Mouse (Mus musculus) spleen, postnatal 14 days (tissue): Measurements from ENCODE around the gene Col6a5.
A peak's percentile ranks its signal among the peaks of the same experiment; 100 is the strongest.
"Not testable (repeated sequence)": the region's sequence is repeated elsewhere in the genome, so short reads cannot be mapped to it uniquely, and the experiment has no call there.

Experiments
- DNase-seq, 2 experiments: peaks; one replicate each; pipeline ENCODE4 v3.0.0; 2021 to 2022; ENCODE audit warnings: low spot score in 2 of 2

The Col6a5 gene

DNA sequence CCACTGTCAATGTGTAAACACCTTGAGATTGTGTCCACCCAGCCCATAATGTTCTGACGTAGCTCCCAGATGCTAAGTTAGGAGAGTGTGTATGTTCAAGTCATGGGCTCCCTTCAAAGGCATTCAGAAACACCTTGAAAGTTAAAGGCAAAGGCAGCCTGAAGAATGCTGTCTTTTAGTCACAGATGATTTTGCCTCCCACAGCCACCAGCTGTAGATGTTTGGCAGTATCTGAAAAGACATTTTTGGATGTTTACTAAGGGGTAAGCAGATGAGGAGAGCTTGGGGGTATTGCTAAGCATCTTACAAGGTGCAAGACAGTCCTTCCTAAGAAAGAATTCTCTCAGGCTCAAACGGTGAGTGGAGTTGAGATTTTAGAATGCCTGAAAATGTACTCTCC is 50.3 kb downstream of the Col6a5 start:
- DNase-seq, result no peak

DNA sequence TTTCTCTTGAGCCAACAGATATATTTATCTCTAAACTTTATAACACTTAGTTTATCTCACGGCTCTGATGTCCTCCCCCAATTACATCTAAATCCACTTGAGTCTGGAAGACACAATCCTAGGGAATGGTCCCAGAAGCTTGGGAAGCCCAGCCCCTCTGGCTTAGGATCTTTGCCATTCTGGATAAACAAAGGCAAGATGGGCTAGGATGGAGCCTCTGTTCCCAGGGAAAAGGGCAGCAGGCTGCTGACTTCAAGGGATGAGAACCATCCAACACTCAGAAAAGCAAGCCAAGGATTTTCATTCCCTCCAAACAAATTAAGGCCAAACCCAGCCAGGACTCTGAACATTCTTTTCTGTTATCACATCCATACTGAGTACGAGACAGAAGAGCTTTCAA is 51.1 kb downstream of the Col6a5 start:
- DNase-seq, result no peak

DNA sequence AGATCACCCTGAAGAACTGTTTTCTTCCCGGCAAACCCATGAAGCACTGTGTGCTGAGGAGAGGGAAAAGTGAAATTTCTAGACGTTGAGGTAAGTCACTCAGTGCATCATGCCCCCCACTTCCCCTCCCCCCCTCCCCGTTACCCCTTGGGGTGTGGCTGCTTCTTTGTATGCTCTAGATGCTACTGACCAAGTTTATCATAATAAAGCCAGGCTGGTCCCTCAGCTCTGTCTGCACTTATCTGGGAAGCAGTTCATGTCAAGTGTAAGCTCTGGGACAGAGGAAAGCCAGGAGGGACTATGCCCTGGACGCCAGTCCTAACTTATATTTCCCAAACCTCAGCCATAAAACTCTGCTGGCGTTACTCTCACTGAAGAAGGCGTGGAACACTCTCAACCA is 53.0 kb downstream of the Col6a5 start:
- no peak for DNase-seq

DNA sequence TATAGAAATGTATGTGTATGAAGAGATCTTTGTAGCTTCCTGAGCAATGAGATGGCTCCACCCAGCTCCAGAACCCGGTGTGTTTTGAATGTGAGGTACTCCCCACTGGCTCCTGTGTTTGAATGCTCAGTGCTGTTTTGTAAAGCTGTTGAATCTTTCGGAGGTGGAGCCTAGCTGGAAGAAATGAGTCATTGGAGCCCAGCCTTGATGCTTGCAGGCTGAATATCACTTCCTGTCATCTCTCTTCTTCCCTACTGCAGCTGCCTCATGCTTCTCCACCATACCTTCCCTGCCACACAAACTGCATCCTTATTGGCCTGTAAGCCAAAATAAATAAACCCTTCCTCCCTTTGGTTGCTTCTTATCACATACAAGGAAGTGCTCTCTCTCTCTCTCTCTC is 72.9 kb downstream of the Col6a5 start:
- no peak for DNase-seq

DNA sequence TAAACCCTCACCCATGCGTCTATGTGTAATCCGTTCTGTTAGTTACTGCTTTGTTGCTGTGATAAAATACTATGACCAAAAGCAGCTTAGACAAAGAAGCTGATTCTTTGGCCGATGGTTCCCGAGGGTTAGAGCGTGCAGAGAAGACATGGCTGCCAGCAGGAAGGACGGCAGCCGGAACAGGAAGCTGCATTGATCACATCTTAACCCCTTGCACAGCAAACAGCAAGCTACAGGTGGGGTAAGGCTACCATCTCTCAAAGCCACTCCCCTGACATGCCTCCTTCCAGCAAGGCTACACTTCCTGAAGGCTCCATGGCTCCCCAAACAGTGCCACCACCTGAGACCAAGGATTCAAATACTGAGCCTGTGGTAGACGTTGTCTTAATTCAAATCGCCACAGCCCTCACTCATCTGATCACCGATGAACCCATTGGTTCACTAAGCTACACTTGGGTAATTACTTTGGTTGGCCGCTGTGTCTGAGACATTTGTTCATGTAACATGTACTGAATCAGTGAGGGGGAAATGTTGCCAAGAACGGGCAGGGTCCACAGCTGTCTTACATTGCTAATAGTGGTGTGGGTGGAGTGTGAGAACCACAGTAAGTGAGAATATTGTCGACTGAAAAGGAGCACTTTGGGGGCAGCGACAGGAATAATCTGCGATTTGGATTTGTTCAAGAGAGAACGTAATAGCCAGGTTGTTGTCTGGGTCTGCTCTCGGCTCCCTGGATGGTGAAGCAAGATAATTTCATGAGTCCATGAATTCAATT is 75.6 kb downstream of the Col6a5 start:
- DNase-seq, result no peak

DNA sequence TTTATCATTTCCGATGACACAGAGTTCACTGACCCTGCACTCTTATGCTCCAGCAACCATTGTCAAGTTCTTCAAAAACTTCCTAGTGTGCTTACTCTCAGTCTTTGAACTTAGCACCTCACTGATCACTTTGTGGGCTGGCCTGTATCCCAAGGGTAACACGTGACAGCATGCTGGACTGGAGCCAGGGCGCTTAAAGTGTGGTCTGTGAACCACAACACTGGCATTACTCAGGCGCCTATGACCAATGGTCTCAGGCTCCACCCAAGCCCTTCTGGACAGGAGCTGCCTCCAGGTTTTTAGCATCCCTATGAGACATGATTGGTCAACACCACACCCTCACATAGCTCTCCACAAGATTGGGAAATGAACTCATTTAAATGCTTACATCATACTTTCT is 79.7 kb downstream of the Col6a5 start:
- DNase-seq, result no peak

DNA sequence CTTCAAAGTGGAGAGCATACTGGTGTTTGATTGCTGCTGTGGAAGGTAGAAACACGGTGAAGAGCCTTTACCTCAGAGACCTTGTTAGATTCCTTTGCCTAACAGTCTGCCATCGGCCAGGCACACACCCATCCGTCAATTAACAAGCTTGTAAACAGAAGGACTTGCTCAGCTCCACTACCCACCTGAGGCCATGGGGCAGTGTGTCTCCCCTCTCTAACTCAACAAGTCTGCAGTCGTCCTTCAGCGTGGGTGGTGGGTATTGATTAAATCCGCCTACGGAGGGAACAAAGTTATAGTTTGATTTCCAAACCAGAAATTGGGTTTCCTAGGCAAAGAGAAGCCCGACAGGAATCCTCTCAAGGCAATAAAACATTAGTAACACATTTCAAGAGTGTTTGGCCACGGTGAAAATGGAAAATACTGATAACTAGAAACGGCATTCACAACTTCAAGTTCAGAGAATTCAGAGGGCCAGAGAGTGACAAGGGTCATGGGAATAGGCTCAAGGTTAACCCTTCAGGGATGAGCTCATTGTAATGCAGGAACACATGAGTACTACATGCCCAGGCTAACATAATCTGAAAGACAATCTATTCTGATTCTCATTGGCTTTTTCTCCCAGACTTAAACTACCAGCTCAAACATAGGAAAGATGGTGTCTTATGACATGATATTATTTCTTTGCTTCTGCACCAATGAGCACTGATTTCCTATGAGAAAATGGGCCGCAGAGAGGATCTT is 81.9 kb downstream of the Col6a5 start:
- no peak for DNase-seq

DNA sequence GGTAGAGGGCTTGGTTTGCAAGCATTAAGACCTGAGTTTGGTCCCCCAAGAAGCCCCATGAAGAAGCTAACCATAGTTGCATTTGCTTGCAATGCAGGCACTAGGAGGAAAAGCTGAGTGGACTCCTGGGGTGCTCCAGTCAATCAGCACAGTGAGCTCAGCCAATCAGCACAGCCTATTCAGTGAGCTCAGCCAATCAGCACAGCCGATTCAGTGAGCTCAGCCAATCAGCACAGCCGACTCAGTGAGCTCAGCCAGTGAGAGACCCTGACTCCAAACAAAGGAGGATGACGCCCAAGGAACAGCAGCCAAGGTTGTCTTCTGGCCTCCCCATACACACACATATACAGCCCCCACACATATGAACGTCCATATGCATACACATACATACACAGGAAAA is 84.3 kb downstream of the Col6a5 start:
- no peak for DNase-seq

DNA sequence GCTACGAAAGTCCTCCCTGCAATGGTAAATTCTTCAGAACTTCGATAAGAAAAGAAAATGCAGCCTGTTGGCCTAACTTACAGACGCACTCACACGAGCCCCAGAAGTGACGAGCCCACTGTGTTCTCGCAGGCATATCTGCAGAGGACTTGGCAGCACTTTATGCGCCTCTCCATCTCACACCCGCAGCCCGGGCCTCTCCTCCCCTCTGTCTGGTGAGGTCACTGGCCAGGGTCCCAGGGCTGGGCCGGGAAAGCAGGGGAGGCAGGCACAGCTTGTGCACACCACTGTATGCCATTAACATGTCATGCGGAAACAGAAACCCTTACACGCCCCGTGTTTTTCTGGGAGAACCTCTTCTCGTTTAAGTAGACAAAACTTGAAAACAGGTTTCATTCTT is 88.8 kb downstream of the Col6a5 start:
- DNase-seq, result no peak

DNA sequence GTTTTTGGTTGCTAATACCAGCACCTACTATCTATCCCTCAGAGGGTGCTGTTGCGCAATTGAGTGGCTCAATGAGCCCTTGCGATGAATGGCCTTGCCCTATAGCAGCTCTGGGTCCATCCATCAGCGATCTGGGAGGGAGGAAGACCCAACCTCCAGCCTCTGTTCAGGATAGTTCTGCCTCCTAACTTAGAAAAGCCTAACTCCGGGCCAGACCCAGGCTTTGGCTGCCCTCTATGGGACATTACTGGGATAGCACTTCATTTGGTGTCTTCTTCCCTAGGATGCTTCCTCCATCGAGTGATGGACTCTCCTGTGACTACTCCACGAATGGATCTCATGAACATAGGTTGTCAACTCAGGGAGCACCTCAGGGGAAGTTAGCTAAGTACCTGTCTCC is 102.7 kb downstream of the Col6a5 start:
- DNase-seq, result peak in 1 of 2 experiments; percentile 20

DNA sequence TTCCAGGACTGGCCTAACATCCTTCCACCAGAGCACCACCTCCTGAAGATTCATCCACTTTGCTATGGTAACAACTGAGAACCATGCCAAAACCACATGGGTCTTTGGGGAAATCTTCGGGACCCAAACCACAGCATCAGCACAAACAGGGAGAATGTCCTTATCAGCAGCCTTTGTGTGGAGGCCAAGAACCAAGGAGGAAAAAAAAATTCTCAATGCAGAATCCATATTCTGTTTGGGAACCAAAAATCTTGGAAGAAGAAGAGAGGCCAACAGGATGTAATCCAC is 107.7 kb downstream of the Col6a5 start:
- no peak for DNase-seq

DNA sequence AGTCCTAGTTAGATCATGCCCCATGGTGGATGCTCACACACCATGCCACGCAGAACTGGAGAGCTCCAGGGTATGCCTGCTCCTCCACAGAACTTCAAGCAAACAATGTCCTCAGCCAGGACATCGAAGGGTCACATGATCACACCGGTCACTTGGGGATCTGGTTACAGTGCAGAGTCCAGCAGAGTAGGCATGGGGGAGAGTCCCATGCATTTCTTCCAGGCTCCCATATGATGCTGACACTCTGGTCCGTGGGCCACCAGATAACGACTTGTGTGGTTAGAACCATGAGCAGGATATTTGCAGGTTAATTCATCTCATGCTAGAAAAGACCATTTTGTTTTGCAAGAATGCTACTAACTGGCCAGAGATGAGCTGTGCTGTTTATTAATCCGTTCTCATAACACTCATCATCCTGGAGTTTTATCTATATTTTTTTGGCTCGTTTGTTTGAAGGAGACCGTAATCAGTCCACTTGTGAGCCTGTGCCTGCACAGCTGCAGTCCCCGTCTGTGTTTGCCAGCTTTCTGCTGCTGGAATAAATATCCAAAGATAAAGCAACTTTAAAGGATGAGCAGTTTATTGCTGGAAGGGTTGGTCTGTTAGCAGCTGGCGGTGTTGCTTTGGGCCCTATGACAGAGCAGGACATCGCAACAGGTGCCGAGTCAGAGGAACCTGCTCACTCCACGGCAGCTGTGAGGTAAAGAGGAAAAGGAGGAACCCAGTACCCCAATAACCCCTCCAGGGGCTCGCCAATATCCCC is 108.2 kb downstream of the Col6a5 start:
- DNase-seq, result no peak

DNA sequence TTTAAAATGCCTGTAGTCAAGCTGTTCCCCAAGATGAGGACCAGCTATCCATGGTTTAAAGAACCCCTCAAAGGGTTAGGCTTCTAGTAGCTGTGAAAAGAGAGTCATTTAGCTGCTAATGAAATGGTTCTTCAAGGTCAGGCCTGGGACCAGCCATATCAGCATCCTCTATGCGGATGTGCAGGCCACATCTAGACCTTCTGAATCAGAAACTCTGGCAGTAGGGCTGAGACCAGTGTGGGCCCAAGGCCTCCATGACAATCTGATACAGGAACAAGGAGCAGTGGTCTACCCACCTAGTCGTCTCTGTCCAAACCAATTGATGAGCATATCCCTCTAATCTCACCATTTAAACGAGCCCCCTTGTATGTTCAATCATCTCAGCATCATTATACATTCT is 109.4 kb downstream of the Col6a5 start:
- DNase-seq, result no peak

DNA sequence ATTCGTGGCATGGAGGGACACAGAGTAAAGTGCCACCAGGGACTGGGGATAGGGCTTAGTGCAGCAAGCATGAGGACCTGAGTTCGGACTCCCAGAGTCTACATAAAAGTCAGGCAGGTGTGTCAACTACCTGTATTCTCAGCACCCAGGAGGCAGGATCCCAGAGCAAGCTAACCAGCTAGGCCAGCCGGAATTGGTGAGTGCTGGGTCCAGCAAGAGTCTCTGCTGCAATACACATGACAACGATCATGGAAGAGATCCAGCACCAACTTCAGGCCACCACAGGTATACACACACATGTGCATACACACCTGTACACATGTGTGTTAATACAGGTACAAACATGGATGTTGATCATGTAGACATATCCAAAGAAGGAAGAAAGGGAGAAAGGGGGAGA is 112.0 kb downstream of the Col6a5 start:
- no peak for DNase-seq

DNA sequence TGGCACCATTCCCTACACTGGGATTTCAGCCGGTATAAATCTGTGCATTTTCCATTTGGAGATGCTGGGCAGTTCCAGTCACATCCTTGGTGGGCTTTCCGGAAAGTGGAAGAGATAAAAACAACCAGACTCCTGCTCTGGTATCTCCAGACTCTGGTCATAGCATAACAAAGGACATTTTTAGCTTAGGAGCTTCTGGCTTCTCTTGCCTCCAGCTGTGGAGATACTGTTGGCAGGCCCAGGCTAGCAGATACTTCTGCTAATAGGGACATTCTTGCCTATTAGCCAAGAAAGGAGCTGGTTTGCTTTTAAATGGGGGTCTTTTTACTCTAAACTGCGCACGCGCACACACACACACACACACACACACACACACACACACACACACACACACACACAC is 113.2 kb downstream of the Col6a5 start:
- no peak for DNase-seq

DNA sequence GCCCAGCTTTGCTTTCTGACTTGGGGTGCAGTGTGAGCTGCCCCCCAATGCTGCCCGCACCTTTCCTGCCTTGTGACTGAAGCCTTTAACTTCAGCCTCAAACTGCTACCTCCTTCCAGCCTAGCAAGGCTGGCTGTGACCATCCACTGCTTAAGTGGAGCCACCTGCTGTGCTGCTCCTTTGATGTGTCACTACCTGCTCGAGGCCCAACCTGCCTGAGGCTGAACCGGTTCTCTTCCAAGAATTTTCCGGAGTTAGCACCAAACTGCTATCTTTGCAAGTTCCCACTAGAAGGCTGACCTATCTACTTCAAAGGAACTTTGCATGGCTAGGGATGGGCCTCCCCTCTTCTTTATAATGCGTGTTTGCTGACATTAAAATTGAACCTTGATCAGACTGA is 119.1 kb downstream of the Col6a5 start:
- not testable (repeated sequence) for DNase-seq

DNA sequence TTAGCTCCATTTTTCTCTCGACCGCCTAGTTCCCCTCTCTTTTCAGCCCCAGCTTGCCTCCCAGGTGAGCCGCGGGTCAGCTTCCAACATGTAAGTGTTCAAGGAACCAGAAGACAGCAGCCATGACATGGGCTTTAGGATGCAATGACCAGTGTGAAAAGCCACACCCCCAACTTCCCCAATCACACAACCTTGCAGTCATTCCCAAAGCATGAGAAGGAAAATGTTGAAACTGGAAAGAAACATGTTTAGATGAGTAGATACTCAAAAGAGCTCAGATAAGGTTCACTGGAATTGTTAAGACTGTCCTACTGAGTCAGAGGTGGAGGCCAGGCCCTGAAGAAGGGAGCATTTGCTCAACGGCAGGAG is 121.3 kb downstream of the Col6a5 start:
- no peak for DNase-seq

DNA sequence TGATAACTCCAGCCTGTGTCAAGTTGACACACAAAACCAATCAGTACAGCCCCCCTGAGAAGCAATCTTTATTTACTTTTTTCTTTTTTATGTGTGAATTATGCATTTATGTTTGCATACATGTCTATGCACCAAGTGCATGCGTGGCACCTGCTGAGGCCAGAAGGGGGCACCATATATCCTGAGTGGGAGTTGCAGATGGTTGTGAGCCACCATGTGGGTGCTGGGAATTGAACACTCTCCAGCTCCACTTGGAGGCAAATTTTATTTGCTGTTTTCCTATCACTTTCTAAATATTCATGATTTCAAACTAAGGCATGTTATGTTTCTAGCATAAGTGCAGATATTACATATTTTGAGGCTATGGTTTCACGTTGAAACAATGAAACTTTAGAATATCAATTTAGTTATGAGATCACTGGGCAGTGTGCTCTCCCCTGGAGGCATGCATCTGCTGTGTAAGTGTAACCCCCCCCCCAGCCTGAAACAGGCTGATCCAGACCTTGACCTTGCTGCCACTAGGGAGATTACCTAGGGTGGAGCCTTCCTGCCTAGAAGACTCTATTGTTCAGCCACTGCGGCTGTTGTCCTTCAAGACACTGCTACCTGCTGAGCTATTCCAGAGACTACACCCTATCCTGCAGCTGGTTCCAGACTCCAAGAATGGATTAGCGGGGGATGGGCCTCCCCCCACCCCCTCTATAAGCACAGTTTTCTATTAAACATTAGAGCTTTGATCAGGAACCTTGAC is 121.9 kb downstream of the Col6a5 start:
- DNase-seq, result no peak

DNA sequence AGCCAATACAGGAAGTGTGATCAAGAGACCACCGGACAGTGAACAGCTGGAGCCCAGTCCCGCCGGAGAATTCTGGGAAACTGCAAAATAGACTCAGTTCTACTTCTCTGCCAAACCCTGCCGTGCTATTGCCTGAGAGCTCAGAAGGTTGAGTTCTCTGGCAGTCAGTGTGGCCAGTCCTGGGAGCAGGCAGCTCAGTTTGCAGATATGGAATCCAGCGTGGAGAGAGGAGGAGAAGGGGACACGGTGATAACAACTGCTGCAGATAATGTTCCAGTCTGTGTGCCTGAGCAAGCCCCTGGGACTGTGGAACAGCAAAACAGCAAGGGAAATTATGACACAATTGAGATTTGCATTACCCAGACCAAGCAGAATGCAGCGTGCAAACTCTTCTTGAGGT is 124.9 kb downstream of the Col6a5 start:
- DNase-seq, result no peak

DNA sequence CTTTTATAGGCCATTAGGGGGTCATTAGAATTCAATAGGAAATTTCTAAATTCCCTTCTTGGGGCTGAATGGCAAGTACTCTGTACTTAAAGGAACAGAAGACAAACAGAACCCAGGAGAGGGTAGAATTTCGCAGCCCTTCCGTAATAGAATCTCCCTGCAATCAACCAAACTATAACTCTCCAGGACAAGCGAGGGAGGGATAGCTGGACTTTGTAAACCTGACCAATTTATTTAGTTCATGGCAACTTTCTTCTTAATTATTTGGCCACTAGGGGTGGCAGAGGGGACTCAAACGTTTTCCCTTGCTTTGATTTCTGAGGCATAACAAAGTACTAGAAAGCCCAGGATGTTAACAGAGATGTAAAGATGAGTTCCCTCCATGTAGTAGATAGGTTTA is 125.6 kb downstream of the Col6a5 start:
- no peak for DNase-seq

DNA sequence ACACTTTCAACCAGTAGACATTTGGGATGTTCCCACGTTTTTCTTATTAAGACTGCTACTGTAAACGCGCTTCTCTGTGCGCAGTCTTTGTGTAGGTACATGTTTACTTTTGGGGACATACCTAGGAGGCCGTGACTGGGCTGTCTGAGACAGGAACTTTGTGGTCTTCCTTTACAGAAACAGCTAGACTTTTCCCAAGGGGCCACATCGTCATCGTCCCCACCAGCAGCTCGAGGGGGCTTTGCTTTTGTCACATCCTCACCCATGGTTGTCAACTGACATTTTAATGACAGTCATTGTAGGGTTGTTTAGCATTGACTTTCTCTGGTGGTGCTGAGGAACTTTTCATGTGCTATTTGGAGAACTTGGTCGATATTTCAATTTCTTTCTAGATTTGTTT is 129.2 kb downstream of the Col6a5 start:
- DNase-seq, result no peak

DNA sequence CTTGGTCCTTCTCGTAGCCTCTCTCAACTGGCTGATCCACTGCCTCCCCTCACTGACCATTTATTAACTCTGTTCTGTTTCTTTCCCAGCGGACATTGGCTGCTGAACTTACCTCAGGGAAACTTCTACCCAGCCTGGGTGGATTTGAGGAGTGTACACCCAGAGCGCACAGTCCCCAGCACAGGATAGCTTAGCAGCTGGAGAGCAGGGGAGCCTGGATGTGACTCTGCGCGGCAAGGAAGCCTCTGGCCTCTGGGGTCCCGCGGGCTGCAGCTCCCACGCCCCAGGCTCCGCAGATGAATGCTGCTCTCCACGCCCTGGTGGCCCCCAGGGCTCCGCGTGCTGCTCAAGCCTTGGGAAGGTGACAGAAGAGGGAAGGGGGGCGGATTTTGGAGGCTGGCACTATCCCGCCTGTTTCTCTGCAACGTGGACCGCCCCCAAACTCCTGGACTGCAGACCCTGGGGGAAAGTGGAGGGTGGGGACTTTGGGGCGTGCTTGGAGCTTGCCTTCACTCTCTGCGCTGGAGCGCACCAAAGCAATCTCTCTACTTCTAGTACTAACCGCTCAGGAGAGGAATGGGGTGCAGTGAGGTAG is 132.6 kb downstream of the Col6a5 start, which contains the start of gene Col6a6:
Gene Col6a6, minus strand, starts transcription at position 370 of the 595 bp plus-strand sequence.
- DNase-seq, result no peak
